Mouse (Mus musculus): ENCODE measurements around the gene Slc9a2. TPM values are rescaled to one million over a fixed set of nuclear protein-coding genes. Genes with fewer than 3 reads are reported as not detected.

The Slc9a2 gene
- polyA plus RNA-seq, 1 experiment from 2014 or later = not detected

- Histone ChIP-seq H3K9ac (ENCODE audit: low read length) (no peak within 1 kb of the TSS), H3K27ac (ENCODE audit: low read depth, low read length) (no peak within 1 kb of the TSS), H3K9me3 (ENCODE audit: control insufficient read depth, low read length) (no peaks in the 10 kb centered on the region), H3K36me3 (ENCODE audit: control insufficient read depth, insufficient read depth, low read length) (no peaks in the 10 kb centered on the region), H3K4me1 (ENCODE audit: control insufficient read depth, insufficient read depth, low read length) (no peaks in the 10 kb centered on the region), H3K4me3 (ENCODE audit: low read depth, low read length) (no peak within 1 kb of the TSS), H3K27me3 (ENCODE audit: control insufficient read depth, insufficient read depth, low read length) (no peaks in the 10 kb centered on the region), H3K4me2 (ENCODE audit: low read depth) (no peak within 1 kb of the TSS)
- ATAC-seq (ENCODE audit: insufficient read depth, low FRiP score, low TSS enrichment) = no peak
- WGBS = 74% methylated on average over 9 of the region's 9 CpGs
- DNase-seq (ENCODE audit: low spot score) = no peak
Observed at GRCm38 (mm10) chr1:40805351-40805750, 125.0 kb downstream of the Slc9a2 start, which contains the start of gene Tmem182. Gene Tmem182, plus strand, starts transcription at chr1:40805601.

- ATAC-seq (ENCODE audit: insufficient read depth, low FRiP score, low TSS enrichment) = no peak
Observed at GRCm38 (mm10) chr1:40805891-40806290, 125.5 kb downstream of the Slc9a2 start.

DNA sequence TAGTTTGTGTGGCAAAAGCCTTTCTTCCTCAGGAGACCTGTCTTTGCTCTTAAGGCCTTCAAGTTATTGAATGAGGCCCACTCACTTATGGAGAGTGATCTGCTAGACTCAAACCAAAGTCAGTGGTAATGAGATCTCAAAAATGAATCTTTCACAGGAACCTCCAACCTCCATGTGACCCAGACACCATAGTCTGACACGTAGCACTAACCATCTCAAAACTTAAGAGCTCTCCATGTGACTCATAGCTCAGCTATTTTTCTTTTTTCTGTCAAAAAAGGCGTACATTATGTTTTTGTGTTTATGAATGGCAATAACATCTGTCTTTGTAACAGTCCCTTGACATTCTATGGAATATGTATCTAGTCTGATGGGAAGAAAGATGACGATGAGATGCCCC, 128.3 kb downstream of the Slc9a2 start:
- Histone ChIP-seq H3K36me3 (ENCODE audit: control insufficient read depth, insufficient read depth, low read length) (no peaks in the 10 kb centered on the region), H3K9ac (ENCODE audit: low read length) (no peak overlapping the region), H3K4me2 (ENCODE audit: low read depth) (no peak overlapping the region), H3K27ac (ENCODE audit: low read depth, low read length) (no peak overlapping the region), H3K9me3 (ENCODE audit: control insufficient read depth, low read length) (no peaks in the 10 kb centered on the region), H3K4me3 (ENCODE audit: low read depth, low read length) (no peak overlapping the region), H3K4me1 (ENCODE audit: control insufficient read depth, insufficient read depth, low read length) (no peaks in the 10 kb centered on the region), H3K27me3 (ENCODE audit: control insufficient read depth, insufficient read depth, low read length) (no peaks in the 10 kb centered on the region)
- WGBS = 85% methylated on average over 3 of the region's 3 CpGs
- ATAC-seq (ENCODE audit: insufficient read depth, low FRiP score, low TSS enrichment) (no peak), DNase-seq (ENCODE audit: low spot score) (no peak)

More at GRCm38 (mm10) chr1:40805891-40806290, 125.5 kb downstream of the Slc9a2 start:
- Histone ChIP-seq H3K27me3 (ENCODE audit: control insufficient read depth, insufficient read depth, low read length) (no peaks in the 10 kb centered on the region), H3K27ac (ENCODE audit: low read depth, low read length) (no peak overlapping the region), H3K4me2 (ENCODE audit: low read depth) (no peak overlapping the region), H3K36me3 (ENCODE audit: control insufficient read depth, insufficient read depth, low read length) (no peaks in the 10 kb centered on the region), H3K9ac (ENCODE audit: low read length) (no peak overlapping the region), H3K4me3 (ENCODE audit: low read depth, low read length) (no peak overlapping the region), H3K9me3 (ENCODE audit: control insufficient read depth, low read length) (no peaks in the 10 kb centered on the region), H3K4me1 (ENCODE audit: control insufficient read depth, insufficient read depth, low read length) (no peaks in the 10 kb centered on the region)
- DNase-seq (ENCODE audit: low spot score) = no peak
- WGBS = 92% methylated on average over 11 of the region's 11 CpGs

GRCm38 (mm10) chr1:40815071-40815845, 134.9 kb downstream of the Slc9a2 start:
- Histone ChIP-seq H3K36me3 (ENCODE audit: control insufficient read depth, insufficient read depth, low read length) (no peaks in the 10 kb centered on the region), H3K4me2 (ENCODE audit: low read depth) (no peak overlapping the region), H3K4me3 (ENCODE audit: low read depth, low read length) (no peak overlapping the region), H3K27ac (ENCODE audit: low read depth, low read length) (no peak overlapping the region), H3K4me1 (ENCODE audit: control insufficient read depth, insufficient read depth, low read length) (no peaks in the 10 kb centered on the region), H3K27me3 (ENCODE audit: control insufficient read depth, insufficient read depth, low read length) (no peaks in the 10 kb centered on the region), H3K9ac (ENCODE audit: low read length) (no peak overlapping the region), H3K9me3 (ENCODE audit: control insufficient read depth, low read length) (no peaks in the 10 kb centered on the region)
- DNase-seq (ENCODE audit: low spot score) = no peak
- ATAC-seq (ENCODE audit: insufficient read depth, low FRiP score, low TSS enrichment) = no peak
- WGBS = 59% methylated on average over 16 of the region's 16 CpGs

Other genes with a start within 250 kb of the Slc9a2 start
- gene Il18r1, start 215.0 kb upstream of the Slc9a2 start, polyA plus RNA-seq (2014; fragmentation: Nextera tagmentation; extraction: Ambion mirVana) = not detected in 2 replicates
- 0.13 and 0.18 TPM in 2 replicates for gene Il18rap, start 165.2 kb upstream of the Slc9a2 start, polyA plus RNA-seq (2014; fragmentation: Nextera tagmentation; extraction: Ambion mirVana)
- gene Slc9a4, start 100.5 kb upstream of the Slc9a2 start, polyA plus RNA-seq (2014; fragmentation: Nextera tagmentation; extraction: Ambion mirVana) = not detected in 2 replicates
- gene Mfsd9, start 110.1 kb downstream of the Slc9a2 start, polyA plus RNA-seq (2014; fragmentation: Nextera tagmentation; extraction: Ambion mirVana) = 4.0 and 5.0 TPM in 2 replicates
- 1.4 and 1.7 TPM in 2 replicates for gene Tmem182, start 125.0 kb downstream of the Slc9a2 start, polyA plus RNA-seq (2014; fragmentation: Nextera tagmentation; extraction: Ambion mirVana)

Measured in neural tube, embryonic 11.5 days (tissue).